Mouse (Mus musculus) mouse trophoblast stem cell (cell line): ENCODE measurements around the gene Npnt.

Experiments
- in situ Hi-C, 2 experiments: fragments of 300-500 bp; cut with MseI, MboI; formaldehyde crosslinking; loops; 2 replicates in 1 of 2; 3 replicates in 1 of 2; pipeline ENCODE4 v1.15.1; 2025

Npnt gene

GRCm38 (mm10) chr3:132892481-132892880 is 57.6 kb downstream of the Npnt start:
- in situ Hi-C loops: no loop called here

GRCm38 (mm10) chr3:132887074-132887848 is 62.8 kb downstream of the Npnt start:
- in situ Hi-C loops: no loop called here

- in situ Hi-C loops: no loop called here
Observed at GRCm38 (mm10) chr3:132886419-132887050, 63.6 kb downstream of the Npnt start.

- in situ Hi-C loops: no loop called here
Observed at GRCm38 (mm10) chr3:132884459-132884858, 65.6 kb downstream of the Npnt start.

- in situ Hi-C loops: no loop called here
Observed at GRCm38 (mm10) chr3:132883256-132883655, 66.8 kb downstream of the Npnt start.

GRCm38 (mm10) chr3:132880826-132881225 is 69.3 kb downstream of the Npnt start:
- in situ Hi-C loops: no loop called here

- in situ Hi-C loops: no loop called here
Observed at GRCm38 (mm10) chr3:132880361-132880760, 69.7 kb downstream of the Npnt start.

GRCm38 (mm10) chr3:132876933-132877676 is 73.0 kb downstream of the Npnt start:
- in situ Hi-C loops: no loop called here

GRCm38 (mm10) chr3:132876011-132876708 is 73.9 kb downstream of the Npnt start:
- in situ Hi-C loops: no loop called here

- in situ Hi-C loops: no loop called here
Observed at GRCm38 (mm10) chr3:132873251-132873650, 76.8 kb downstream of the Npnt start.

GRCm38 (mm10) chr3:132871318-132871904 is 78.7 kb downstream of the Npnt start:
- in situ Hi-C loops: no loop called here

- in situ Hi-C loops: no loop called here
Observed at GRCm38 (mm10) chr3:132870079-132870478, 80.0 kb downstream of the Npnt start.

GRCm38 (mm10) chr3:132868838-132869237 is 81.3 kb downstream of the Npnt start:
- in situ Hi-C loops: no loop called here

- in situ Hi-C loops: no loop called here
Observed at GRCm38 (mm10) chr3:132866984-132867383, 83.1 kb downstream of the Npnt start.

- in situ Hi-C loops: no loop called here
Observed at GRCm38 (mm10) chr3:132865596-132865995, 84.5 kb downstream of the Npnt start.

- in situ Hi-C loops: no loop called here
Observed at GRCm38 (mm10) chr3:132864986-132865385, 85.1 kb downstream of the Npnt start.

GRCm38 (mm10) chr3:132864329-132864919 is 85.7 kb downstream of the Npnt start:
- in situ Hi-C loops: no loop called here

GRCm38 (mm10) chr3:132863843-132864242 is 86.2 kb downstream of the Npnt start:
- in situ Hi-C loops: no loop called here

GRCm38 (mm10) chr3:132860796-132861195 is 89.3 kb downstream of the Npnt start:
- in situ Hi-C loops: no loop called here

GRCm38 (mm10) chr3:132859573-132859972 is 90.5 kb downstream of the Npnt start:
- in situ Hi-C loops: no loop called here

GRCm38 (mm10) chr3:132858849-132859248 is 91.2 kb downstream of the Npnt start:
- in situ Hi-C loops: no loop called here
